Mouse (Mus musculus) myocyte (in vitro differentiated cells): ENCODE measurements around the gene Efhd2.

Experiments used
- CEBPB ChIP-seq: IDR thresholded peaks from 2 replicates; pipeline ENCODE4 v1.6.1; 2011; ENCODE audit warnings: mild to moderate bottlenecking, moderate library complexity; ENCODE audit not compliant: poor library complexity, insufficient read depth, severe bottlenecking
- MAX ChIP-seq: IDR thresholded peaks from one replicate; pipeline ENCODE4 v1.6.1; 2011; ENCODE audit warnings: low read depth, mild to moderate bottlenecking, control low read depth
- POLR2A ChIP-seq: IDR thresholded peaks from one replicate; pipeline ENCODE4 v1.6.1; 2011; ENCODE audit warnings: low read depth, mild to moderate bottlenecking, control low read depth, moderate library complexity; ENCODE audit not compliant: insufficient read length
- POLR2AphosphoS2 ChIP-seq: IDR thresholded peaks from one replicate; pipeline ENCODE4 v1.6.1; 2011; ENCODE audit warnings: low read depth, control low read depth; ENCODE audit not compliant: insufficient read length
- USF1 ChIP-seq: IDR thresholded peaks from one replicate; pipeline ENCODE4 v1.6.1; 2011; ENCODE audit warnings: low read depth, mild to moderate bottlenecking, control low read depth, moderate library complexity

DNA sequence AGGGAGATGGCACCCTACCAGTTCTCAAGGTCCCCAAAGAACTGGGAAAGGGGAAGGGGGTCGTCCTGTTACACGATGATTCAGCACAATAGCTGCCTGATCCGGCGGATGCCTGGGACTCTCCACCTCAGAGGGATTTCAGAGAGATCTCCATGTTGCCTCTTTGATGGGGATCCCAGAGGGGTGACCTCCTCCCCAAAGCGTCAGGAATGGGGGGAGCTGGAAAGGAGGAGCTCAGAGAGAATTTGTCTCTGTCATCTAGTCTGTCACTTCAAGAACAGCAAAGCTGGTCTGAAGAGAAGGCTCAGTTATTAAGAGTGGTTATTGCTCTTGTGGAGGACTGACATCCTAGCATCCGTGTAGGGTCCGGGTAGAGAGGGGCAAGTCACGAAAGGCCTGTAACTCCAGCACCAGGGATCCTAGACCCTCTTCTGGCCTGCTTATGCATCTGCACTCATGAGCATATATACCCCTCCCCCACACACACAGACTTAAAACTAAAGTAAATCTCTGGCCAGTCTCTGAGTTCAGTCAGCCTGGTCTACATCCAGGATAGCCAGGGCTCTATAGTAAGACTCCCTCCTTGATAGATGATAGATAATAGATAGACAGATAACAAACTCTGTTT, 875 bp upstream of the Efhd2 start:
- no peak for TF ChIP-seq POLR2AphosphoS2
- no peak for TF ChIP-seq POLR2A
- no peak for TF ChIP-seq MAX
- no peak for TF ChIP-seq USF1
- no peak for TF ChIP-seq CEBPB
